Mouse (Mus musculus) hindbrain, embryonic 14.5 days (tissue): ENCODE data around the gene Akr1c19. TPM values are rescaled to one million over a fixed set of nuclear protein-coding genes. Genes with fewer than 3 reads are reported as not detected.

Source experiments
- polyA plus RNA-seq: library from polyadenylated mRNA; unstranded; fragments of >200 nt; fragmentation: Nextera tagmentation; extraction: Ambion mirVana; gene quantifications from 2 replicates; pipeline ENCODE4 v1.2.1, GENCODE M21; 2014

Gene Akr1c19
- polyA plus RNA-seq, 1 experiment from 2014 or later: 7.3 TPM

Other genes starting within 250 kb of the Akr1c19 start
- 0.55 and 0.95 TPM in 2 replicates for gene Akr1c14, start 179.7 kb upstream of the Akr1c19 start, polyA plus RNA-seq
- gene Akr1c18, start 78.0 kb upstream of the Akr1c19 start, polyA plus RNA-seq: not detected in 2 replicates
- gene Akr1c13, start 37.5 kb upstream of the Akr1c19 start, polyA plus RNA-seq: 5.5 and 7.5 TPM in 2 replicates
- gene Akr1c12, start 50.7 kb downstream of the Akr1c19 start, polyA plus RNA-seq: 0.16 and 0.18 TPM in 2 replicates
- not detected in 2 replicates for gene Akr1c6, start 205.6 kb downstream of the Akr1c19 start, polyA plus RNA-seq